Mouse (Mus musculus) left cerebral cortex, adult 9 months (tissue): ENCODE measurements around the gene Ltbr.

Source experiments
- DNase-seq, 2 experiments: peaks; one replicate each; pipeline ENCODE4 v3.0.0; 2022; ENCODE audit warnings: low spot score in 2 of 2

The Ltbr gene

DNA sequence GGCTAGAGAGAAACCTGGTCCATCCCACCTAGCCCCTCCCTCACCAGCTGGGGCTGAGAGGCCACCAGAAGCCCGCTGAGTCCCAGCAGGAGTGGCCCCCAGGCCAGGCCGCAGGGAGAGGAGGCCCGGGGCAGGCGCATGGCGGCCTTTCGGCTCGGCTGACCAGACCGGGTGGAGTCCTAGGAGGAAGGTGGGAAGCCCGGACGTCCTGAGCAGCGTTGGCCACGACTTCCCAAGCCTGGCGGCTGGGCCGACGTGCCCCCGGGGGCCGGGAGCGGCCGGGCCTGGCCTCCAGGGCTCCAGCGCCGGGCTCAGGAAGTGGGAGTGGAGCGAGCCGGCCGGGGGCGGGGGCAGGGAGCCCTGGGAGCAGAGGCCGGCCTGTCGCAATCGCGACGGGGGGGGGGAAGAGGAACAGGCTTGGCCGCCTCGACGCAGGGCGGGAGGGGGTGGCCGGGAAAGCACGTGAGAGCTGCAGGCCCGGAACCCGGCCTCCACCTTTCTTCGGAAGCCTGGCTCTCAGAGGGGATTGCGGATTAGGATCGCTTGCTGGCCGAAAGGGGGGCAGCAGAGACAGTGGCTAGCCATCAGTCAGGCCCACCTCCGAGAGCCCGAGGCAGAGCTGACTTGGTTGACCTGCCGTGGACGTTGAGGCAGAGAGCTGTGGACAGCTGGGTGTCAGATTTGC, at the start of gene Ltbr:
Gene Ltbr (minus strand): TSS at position 340 of the 685 bp plus-strand sequence.
- peak in 1 of 2 experiments; percentile 8 for DNase-seq

DNA sequence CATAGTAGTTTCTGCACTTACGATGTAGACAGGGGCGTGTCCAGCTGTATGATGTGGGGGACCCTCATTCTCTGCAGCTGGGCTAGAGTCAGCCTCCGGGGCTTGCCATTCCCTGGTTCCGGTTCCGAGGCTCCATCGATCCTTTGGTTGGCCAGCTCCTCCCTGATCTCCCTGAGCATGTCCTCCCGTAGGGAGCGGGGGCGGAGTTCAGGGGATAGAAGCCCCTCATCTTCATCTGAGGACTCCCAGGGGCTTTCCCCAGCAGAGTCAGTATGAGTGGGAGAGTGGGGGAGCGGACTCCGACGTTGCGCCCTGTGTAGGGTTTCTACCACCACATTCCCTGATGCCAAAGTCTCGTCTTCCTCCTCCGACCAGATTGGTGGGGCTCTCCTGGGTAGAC, 49.3 kb upstream of the Ltbr start:
- DNase-seq, result no peak

DNA sequence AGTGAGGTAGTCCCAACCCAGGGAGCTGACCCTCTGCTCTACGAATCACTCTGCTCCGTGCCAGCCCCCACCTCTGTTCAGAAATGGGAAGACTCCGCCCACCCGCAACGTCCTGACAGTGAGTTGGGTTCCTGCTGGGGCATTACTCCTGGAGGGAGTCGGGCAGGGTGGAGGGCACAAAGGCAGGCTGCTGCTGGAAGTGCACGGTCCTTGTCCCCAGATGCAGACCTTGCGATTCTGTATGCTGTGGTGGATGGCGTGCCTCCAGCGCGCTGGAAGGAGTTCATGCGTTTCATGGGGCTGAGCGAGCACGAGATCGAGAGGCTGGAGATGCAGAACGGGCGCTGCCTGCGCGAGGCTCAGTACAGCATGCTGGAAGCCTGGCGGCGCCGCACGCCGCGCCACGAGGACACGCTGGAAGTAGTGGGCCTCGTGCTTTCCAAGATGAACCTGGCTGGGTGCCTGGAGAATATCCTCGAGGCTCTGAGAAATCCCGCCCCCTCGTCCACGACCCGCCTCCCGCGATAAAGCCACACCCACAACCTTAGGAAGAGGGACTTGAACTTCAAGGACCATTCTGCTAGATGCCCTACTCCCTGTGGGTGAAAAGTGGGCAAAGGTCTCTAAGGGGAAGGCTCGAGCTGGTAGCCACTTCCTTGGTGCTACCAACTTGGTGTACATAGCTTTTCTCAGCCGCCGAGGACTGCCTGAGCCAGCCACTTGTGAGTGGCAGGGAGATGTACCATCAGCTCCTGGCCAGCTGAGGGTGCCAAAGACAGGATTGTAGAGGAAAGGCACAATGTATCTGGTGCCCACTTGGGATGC, 48.0 kb upstream of the Ltbr start:
- peak in 1 of 2 experiments; percentile 45 for DNase-seq

DNA sequence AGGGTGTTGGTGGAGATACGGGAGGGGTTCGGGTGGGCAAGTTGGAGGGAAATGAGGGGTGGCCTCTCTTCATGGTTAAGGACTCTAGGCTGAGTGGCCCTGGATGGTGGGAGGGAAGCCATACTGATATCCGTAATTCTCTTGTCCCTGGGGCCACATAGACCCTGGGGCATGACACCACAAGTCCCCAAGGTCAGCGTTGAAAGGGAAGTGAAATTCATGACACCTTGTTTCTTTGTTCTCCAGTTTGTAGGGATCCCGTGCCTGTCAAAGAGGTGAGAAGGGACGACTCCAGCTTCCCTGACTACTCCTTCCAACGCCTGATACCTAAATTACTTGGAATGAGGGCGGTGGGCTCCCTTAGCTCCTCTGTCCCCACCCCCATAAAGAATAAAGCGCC, 47.2 kb upstream of the Ltbr start:
- no peak for DNase-seq

DNA sequence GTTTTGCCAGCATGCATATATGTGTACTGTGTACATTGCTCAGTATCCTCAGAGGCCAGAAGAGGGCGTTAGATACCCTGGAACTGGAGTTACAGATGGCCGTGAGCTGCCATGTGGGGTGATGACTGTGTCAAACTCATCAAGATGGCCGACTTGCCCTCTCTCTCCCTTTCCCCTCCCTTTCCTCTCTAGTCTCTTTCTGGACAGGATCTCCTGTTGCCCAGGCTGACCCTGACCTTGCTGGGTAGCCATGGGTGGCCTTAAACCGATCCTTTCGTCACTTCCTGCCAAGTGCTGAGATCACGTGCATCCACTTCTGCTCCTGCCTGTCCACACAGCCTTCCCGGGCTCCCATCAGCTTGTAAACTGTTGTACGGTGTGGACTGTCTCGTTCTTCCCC, 46.3 kb upstream of the Ltbr start:
- DNase-seq, result no peak

DNA sequence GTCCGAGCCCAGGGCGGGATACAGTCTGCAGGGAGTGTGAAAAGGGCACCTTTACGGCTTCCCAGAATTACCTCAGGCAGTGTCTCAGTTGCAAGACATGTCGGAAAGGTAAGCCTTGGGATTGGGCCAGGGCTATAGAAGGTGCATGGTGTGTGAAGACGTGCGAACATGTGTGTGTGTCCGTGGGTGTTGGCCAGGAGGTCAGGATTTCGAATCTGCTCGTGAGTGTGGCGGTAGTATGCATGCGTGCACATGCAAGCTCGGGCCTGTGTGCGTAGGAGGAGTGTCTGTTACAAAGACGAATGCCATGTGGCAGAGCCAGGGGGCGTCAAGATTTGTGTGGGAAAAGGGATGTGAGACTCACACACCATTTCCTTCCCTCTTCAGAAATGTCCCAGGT, 43.6 kb upstream of the Ltbr start:
- no peak for DNase-seq

DNA sequence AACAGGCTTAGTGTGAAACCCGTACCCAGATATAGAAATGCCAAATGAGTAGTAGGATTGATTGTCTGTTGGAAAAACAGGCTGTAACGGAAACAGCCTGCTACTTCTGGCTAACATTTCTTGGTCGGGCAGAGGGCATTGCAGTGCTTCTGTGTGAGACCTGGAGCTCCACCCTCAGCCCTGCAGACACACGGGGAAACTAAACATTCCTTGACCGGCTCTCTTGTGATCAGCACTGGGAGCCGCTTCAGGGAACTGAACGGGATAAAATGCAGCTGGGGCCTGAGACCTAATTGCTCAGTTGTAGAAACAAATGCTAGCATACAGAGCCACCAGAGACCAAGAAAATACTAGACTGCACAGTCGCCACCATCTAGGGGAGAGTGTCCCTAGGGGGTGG, 42.6 kb upstream of the Ltbr start:
- DNase-seq, result no peak

DNA sequence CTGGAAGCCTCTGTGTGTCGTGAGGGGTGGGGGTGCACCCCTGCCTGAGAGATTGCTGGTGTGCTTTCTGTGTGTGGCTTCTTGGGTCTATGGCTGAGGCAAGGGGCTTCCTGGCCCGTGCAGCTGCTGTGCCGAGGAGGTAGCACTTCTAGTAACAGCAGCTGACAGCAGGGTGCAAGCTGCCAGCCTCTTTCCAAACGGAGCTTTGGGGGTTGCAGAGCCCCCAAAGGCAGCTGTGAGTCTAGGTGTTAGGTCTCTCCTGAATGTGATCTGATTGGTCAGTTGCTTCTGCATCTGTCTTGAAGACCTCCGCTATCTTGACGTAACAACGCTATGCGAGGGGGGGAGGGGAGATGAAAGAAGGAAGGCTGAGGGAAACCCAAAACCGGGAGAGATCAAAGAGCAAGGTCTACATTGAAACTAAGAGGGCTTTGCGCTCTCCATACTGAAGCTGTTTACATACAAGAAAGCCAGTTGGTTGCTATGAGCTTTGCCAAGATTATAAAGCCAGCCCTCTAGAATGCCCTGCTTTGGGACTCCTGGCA, 41.6 kb upstream of the Ltbr start:
- DNase-seq, result no peak

DNA sequence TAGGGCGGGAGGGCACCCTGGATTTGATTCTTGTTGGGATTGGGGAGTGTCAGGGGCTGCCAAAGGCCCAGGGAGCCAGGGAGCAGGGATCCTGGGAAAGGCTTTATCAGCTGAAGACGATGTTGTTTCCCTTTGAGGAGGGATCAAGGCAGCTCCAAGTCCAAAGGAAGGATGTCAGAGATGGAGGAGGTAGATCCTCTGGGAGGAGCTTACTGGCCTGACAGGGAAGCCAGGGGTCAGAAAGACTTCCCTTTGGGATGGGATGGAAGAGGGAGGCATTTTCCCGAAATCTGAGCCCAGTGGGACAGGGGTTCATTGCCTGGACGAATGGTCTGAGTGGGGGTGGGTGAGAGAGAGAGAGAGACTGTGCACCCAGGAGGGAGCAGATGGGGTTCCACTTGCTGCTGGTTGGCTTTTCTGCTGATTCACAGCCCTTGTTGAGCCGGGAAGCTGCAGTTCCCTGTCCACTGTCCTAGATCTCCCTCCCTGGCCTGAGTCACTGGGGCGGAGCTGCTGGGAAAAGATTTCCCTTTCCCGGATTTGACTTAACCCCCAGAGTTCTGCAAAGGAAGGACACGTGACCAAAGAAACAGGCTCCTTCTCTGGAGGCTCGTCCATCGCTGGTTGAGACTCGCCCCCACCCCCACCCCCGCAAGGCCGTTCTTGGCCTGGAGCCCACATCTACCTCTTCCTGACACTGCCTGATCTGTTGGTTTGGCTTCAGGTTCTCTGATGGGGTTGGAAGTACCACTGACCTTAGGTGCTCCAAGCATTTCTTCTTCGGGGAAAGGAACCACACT, 40.9 kb upstream of the Ltbr start:
- peak in 1 of 2 experiments; percentile 34 for DNase-seq

DNA sequence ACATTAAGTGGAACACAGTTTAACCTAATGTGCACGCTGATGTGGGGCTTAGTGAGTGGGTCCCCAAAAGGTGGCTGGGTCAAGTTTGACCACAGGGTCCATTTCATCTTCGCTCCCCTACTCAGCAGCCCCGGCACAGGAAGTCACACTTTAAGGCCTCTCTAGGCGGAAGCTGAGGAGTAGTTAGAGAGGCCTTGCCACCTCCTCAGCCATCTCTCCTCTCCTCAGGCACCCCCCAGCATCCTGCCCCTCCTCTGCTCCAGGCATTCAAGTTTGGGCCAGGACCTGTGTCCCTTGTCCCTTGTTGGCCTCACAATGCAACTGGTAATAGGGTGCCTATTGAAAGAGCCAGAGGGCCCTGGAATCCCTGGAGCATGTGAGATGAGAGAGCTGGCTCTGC, 40.0 kb upstream of the Ltbr start:
- no peak for DNase-seq

DNA sequence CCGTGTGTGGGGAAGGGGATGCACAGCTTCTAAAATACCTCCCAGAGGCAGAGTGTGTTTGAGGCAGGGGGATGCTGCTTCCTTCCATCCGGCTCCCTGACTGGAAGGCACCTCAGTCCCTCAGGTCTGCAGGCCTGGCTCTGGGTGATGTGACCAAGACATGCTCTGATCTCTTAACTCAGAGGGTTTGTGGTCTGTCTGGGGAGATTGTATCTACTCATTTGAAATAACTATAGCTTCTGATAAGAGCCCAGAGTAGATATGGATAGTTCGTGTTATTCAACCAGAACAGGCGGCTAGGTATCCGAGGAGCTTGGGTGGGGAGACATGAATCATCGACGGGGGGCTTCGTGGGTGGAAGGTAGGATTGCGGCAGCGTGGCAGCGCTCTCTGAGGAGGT, 39.5 kb upstream of the Ltbr start:
- DNase-seq, result no peak

DNA sequence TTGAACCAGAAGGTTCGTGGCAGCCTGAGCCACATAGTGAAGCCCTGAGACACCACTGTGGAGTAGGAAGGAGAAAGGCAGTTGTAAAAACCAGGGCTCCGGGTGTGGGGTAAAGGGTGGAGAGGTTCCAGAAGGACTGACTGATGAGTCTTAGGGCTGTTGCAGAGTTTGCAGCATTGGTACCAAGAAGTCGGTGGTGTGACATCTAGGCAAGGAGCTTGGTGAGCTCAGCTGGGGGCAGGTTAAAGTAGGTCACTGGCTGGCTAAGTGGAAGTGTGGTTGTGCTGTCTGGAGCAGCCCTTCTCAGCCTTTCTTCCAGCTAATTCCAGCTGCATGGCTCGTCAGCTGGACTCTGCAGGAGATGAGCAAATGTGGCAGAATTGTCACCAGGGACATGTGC, 39.1 kb upstream of the Ltbr start:
- DNase-seq, result no peak

DNA sequence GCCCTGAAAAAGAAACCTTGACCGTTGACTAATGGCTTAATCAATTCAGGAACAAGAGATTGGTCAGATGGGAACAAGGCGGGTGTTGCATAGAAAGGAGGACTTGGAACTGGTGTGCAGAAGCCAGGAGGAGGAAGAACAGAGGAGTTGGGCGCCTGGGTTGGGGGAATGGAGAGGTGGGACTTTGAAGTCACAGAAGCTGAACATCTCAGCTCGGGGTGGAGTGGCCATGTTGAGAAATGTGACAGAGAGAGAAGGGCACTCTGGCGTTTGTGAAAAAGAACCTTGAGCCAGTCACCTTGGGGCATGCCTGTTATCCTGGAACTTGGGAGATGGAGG, 38.3 kb upstream of the Ltbr start:
- DNase-seq, result no peak

DNA sequence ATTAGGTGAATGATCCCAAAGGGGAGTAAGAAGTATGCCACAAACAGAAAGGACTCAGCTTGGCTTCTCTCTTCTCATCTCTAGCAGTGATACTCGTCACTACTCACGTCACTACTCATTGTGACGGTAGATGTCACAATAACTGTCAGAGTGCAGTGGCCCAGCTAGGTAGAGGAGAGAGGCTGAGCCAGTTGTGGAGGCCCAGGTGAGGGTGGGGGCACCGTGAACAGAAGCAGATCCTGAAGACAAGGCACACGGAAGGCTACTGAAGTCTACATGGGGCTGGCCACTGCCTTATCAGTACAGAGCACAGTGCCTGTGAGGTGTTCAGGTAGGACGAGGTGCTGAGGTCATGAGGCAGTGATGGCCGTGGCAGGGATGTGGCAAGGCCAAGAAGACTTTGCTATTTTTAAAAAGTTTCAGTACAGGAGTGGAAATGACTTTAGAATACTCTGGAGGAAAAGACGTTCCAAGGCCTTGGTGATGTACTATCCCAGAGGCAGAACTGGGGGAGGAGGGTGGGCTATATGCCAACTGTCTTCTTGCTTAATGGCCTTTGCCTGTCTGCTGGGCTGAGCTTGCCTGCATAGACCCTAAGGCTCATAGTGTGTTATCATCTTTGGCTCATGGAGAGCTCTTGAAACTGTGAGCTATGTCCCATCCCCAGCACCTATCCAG, 37.8 kb upstream of the Ltbr start:
- no peak for DNase-seq

DNA sequence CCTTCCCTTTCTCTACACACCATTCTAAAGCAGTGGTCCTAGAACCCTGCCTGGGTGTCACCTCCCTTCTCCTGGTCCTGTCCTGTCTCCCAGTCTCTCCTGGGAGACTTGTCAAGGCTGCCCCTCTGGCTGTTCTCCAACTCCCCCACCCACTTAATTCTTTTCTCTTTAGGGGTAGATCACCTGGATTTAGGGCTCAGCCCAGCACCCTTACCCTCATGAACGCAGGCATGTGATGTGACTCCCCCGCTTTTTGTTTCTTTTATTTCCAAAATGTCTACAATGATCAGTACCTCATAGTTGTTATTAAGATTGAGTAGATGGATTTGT, 37.3 kb upstream of the Ltbr start:
- no peak for DNase-seq

DNA sequence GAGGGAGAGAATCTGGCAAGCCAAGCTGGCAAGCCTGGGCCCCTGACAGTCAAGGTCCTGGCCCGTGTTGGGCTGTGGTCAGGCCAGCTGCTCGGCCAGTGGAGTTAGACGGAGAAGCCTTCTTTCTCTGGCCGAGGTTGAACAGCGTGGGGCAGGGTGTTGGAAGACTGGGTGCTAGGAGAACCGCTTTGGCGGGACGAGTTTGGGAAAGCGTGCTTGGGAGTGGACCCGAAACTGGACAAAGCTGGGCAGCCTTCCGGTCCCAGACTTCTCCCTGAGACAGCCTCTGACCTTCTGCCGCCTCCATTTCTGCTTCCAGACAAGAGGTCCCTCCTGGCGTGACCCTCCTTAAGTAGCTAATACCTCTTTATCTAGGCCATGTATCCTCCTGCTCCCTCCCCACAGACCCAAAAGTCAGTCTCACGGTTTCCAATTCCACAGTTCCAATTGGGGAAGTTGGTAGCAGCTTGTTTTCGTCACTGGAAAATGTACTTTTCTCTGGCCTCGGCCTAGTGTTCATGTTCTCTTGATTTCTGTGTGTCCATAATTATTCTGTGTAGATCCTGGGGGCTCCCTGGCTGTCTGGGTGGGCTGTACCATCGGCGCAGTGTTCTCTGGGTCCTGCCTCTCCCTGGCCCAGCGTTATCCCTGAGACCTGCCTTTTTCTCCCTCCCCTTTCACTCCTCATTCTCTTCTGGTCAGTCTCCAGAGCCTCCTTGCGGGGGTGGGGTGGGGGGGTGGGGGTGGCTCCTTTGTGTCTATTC, 36.7 kb upstream of the Ltbr start:
- no peak for DNase-seq

DNA sequence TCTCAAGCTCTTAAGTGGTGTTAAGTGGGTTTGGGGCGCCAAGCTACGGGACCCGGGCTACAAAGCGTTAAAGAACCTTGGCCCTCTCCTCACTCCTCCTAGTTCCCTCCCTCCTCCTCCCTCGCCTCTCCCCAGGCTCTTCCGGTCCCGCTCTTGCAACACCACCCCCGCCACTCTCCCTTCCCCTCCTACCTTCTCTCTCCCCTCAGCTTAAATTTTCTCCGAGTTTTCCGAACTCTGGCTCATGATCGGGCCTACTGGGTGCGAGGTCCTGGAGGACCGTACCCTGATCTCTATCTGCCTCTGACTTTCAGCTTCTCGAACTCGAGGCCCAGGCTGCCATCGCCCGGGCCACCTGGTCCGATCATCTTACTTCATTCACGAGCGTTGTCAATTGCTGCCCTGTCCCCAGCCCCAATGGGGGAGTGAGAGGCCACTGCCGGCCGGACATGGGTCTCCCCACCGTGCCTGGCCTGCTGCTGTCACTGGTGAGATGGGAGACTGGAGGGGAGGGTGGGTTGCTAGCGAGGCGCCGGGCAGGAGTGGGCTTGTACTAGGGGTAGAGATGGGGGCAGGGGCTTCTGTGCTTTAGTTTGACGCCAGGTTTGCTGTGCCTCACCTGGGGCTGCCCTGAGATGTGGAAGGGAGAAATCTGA, 36.0 kb upstream of the Ltbr start:
- no peak for DNase-seq

DNA sequence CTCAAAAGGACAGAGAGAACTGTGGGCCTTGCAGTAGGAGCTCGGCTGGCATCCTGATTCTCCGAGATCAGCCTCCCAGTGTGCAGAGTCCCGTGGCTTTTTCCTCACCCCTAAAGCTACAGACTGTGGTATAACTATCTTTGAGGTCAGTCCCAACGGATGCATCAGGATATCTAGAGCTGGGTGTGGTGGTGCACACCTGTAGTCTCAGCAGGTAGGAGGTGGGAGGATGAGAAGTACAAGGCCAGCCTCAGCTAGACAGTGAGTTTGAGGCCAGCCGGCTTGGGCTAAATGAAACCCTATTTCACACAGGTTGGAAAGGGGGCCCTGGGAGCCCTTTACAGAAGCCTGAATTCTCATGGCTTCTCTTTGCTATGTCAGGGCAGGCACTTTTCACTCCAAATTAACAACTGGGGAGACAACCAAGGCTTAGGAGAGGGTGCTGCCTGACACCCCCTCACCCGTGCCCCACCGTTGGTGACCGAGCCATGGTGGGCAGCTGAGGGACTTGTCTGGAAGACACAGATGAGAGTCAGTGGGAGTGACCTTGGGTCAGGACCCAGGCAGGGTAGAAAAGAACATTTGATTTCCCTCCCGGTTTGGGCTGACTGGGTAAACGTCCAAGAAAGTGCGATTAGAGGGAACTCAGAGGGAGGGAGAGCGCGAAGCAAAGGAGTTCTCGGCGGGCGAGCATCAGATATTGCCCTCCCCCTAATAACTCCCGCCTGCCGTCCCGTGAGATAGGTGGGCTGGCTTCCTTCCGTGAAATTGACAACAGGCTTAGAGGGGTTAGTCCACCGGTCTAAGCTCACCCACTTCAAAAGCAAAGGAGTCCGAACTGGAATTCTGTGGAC, 35.3 kb upstream of the Ltbr start, which contains the start of gene Tnfrsf1a:
Gene Tnfrsf1a (plus strand): TSS at position 642 of the 854 bp plus-strand sequence.
- DNase-seq, result no peak

DNA sequence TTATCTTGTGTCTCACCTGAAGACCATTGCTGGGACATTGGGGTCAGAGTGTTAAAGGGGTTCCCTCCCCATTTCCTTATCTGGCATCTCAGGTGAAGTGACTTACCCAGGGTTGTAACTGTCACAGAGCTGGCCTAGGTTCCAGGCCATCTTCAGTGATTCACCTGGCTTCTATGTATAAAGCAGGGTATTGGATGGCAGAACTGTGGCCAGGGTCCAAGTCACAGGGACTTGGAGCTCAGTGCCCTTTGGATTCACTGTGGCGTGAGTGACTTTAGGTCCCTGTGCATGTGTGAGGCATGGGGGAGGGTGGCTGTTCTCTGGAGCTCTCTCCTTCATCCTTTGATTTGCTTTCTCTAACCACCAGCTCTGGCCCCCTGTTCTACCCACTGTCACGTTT, 32.3 kb upstream of the Ltbr start:
- DNase-seq, result no peak

DNA sequence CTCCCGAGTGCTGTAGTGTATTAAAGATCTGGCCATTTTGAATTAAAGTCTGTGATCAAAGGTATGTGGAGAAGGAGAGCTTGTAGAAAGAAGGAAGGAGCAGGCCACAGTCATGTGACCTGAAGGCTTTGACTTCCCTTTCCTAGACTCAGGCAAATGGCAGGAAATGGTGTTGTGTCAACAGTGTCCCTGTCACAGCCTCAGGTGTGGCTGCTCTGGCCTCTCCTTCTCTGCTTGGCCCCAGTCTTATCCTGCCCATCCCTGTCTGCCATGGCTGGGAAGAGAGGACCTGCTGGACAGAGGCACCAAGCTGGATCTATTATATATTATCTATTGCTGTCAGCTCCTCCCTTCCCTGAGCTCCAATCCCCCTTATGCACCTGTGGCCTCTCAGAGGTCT, 31.9 kb upstream of the Ltbr start:
- DNase-seq, result no peak
